Mouse (Mus musculus): ENCODE data around the gene Plekha4. TPM values are rescaled to one million over a fixed set of nuclear protein-coding genes. Genes with fewer than 3 reads are reported as not detected.
"Not testable (repeated sequence)": the region's sequence is repeated elsewhere in the genome, so short reads cannot be mapped to it uniquely, and the experiment has no call there.

The Plekha4 gene
- polyA plus RNA-seq, 1 experiment from 2014 or later = 0.50 TPM

- Histone ChIP-seq H3K4me1 (peaks cover 33% of the 10 kb centered on the region), H3K4me3 (peak overlapping the region; percentile 75), H3K9ac (peak overlapping the region; percentile 83), H3K36me3 (ENCODE audit: poor library complexity, severe bottlenecking) (peaks cover 3% of the 10 kb centered on the region; the same call in 1 of the 2 replicates), H3K27ac (no peak overlapping the region), H3K27me3 (no peaks in the 10 kb centered on the region), H3K4me2 (peak overlapping the region; percentile 83), H3K9me3 (replicated peaks) (no peaks in the 10 kb centered on the region)
- 39% methylated on average over 12 of the region's 12 CpGs for WGBS
- no peak for ATAC-seq
Observed at GRCm38 (mm10) chr7:45524841-45525621, 1.1 kb upstream of the Plekha4 start.

GRCm38 (mm10) chr7:45526474-45527120 lies 467 bp downstream of the Plekha4 start:
- Histone ChIP-seq H3K27me3 (no peaks in the 10 kb centered on the region), H3K9me3 (replicated peaks) (no peaks in the 10 kb centered on the region), H3K9ac (peak overlapping the region; percentile 83), H3K36me3 (ENCODE audit: poor library complexity, severe bottlenecking) (peaks cover 3% of the 10 kb centered on the region; the same call in 1 of the 2 replicates), H3K27ac (peak overlapping the region; percentile 37; the same call in 1 of the 2 replicates), H3K4me3 (peak overlapping the region; percentile 75), H3K4me1 (peaks cover 30% of the 10 kb centered on the region), H3K4me2 (peak overlapping the region; percentile 83)
- WGBS = 24% methylated on average over 7 of the region's 7 CpGs
- no peak for ATAC-seq

- H3K4me2 ChIP-seq; H3K4me3 ChIP-seq; H3K27me3 ChIP-seq; H3K36me3 ChIP-seq (ENCODE audit: poor library complexity, severe bottlenecking); H3K9ac ChIP-seq; H3K9me3 ChIP-seq (replicated peaks); H3K27ac ChIP-seq; ATAC-seq: not testable (repeated sequence)
- peaks cover 29% of the 10 kb centered on the region for H3K4me1 ChIP-seq
- WGBS = 91% methylated on average over 6 of the region's 6 CpGs
Observed at GRCm38 (mm10) chr7:45527169-45527568, 1.0 kb downstream of the Plekha4 start.

GRCm38 (mm10) chr7:45529461-45529860 lies 3.3 kb downstream of the Plekha4 start:
- Histone ChIP-seq H3K4me2 (no peak overlapping the region), H3K27me3 (no peaks in the 10 kb centered on the region), H3K4me3 (no peak overlapping the region), H3K27ac (no peak overlapping the region), H3K9ac (no peak overlapping the region), H3K36me3 (ENCODE audit: poor library complexity, severe bottlenecking) (peaks cover 1% of the 10 kb centered on the region; the same call in 1 of the 2 replicates), H3K4me1 (peaks cover 14% of the 10 kb centered on the region), H3K9me3 (replicated peaks) (no peaks in the 10 kb centered on the region)
- WGBS = 21% methylated on average over 6 of the region's 6 CpGs
- ATAC-seq = no peak

- Histone ChIP-seq H3K9me3 (replicated peaks) (no peaks in the 10 kb centered on the region), H3K36me3 (ENCODE audit: poor library complexity, severe bottlenecking) (no peaks in the 10 kb centered on the region), H3K27ac (no peak overlapping the region), H3K9ac (no peak overlapping the region), H3K4me3 (no peak overlapping the region), H3K4me2 (no peak overlapping the region), H3K27me3 (no peaks in the 10 kb centered on the region), H3K4me1 (peaks cover 2% of the 10 kb centered on the region)
- WGBS = 79% methylated on average over 2 of the region's 2 CpGs
- no peak for ATAC-seq
Observed at GRCm38 (mm10) chr7:45530643-45531042, 4.5 kb downstream of the Plekha4 start.

GRCm38 (mm10) chr7:45535676-45536075 lies 9.5 kb downstream of the Plekha4 start:
- no peak for ATAC-seq
- H3K36me3 ChIP-seq (ENCODE audit: poor library complexity, severe bottlenecking) = no peaks in the 10 kb centered on the region
- 89% methylated on average over 1 of the region's 1 CpGs for WGBS

GRCm38 (mm10) chr7:45537602-45538001 lies 11.5 kb downstream of the Plekha4 start:
- peak overlapping the region; percentile 71 for H3K4me2 ChIP-seq
- no peaks in the 10 kb centered on the region for H3K9me3 ChIP-seq (replicated peaks)
- no peak for ATAC-seq
- H3K4me3 ChIP-seq = peak overlapping the region; percentile 58
- no peak overlapping the region for H3K27ac ChIP-seq
- peak overlapping the region; percentile 74 for H3K9ac ChIP-seq
- peaks cover 9% of the 10 kb centered on the region for H3K4me1 ChIP-seq
- no peaks in the 10 kb centered on the region for H3K36me3 ChIP-seq (ENCODE audit: poor library complexity, severe bottlenecking)
- no peaks in the 10 kb centered on the region for H3K27me3 ChIP-seq
- 78% methylated on average over 10 of the region's 10 CpGs for WGBS

More at GRCm38 (mm10) chr7:45535676-45536075, 9.5 kb downstream of the Plekha4 start:
- Histone ChIP-seq H3K27ac (no peak overlapping the region), H3K4me2 (no peak overlapping the region), H3K4me1 (peaks cover 9% of the 10 kb centered on the region), H3K9me3 (replicated peaks) (no peaks in the 10 kb centered on the region), H3K9ac (no peak overlapping the region), H3K4me3 (no peak overlapping the region), H3K27me3 (no peaks in the 10 kb centered on the region)

GRCm38 (mm10) chr7:45538163-45539041 lies 12.3 kb downstream of the Plekha4 start:
- ATAC-seq = peak; percentile 90
- Histone ChIP-seq H3K9me3 (replicated peaks) (no peaks in the 10 kb centered on the region), H3K36me3 (ENCODE audit: poor library complexity, severe bottlenecking) (no peaks in the 10 kb centered on the region), H3K4me3 (peak overlapping the region; percentile 58), H3K9ac (peak overlapping the region; percentile 74), H3K27ac (no peak overlapping the region), H3K4me2 (peak overlapping the region; percentile 71), H3K4me1 (peaks cover 9% of the 10 kb centered on the region), H3K27me3 (no peaks in the 10 kb centered on the region)
- 1% methylated on average over 29 of the region's 29 CpGs for WGBS

GRCm38 (mm10) chr7:45539095-45539494 lies 13.0 kb downstream of the Plekha4 start:
- ATAC-seq = no peak; the same call in 1 of the 2 replicates
- WGBS = 82% methylated on average over 3 of the region's 3 CpGs
- no peak overlapping the region for H3K4me2 ChIP-seq
- H3K9ac ChIP-seq = no peak overlapping the region
- no peaks in the 10 kb centered on the region for H3K9me3 ChIP-seq (replicated peaks)
- no peak overlapping the region for H3K27ac ChIP-seq
- H3K4me3 ChIP-seq = no peak overlapping the region
- H3K4me1 ChIP-seq = peaks cover 9% of the 10 kb centered on the region
- no peaks in the 10 kb centered on the region for H3K36me3 ChIP-seq (ENCODE audit: poor library complexity, severe bottlenecking)
- H3K27me3 ChIP-seq = no peaks in the 10 kb centered on the region

GRCm38 (mm10) chr7:45540213-45540612 lies 14.1 kb downstream of the Plekha4 start:
- Histone ChIP-seq H3K4me2 (no peak overlapping the region), H3K27me3 (no peaks in the 10 kb centered on the region), H3K9ac (no peak overlapping the region), H3K36me3 (ENCODE audit: poor library complexity, severe bottlenecking) (no peaks in the 10 kb centered on the region), H3K27ac (no peak overlapping the region), H3K9me3 (replicated peaks) (peaks cover 4% of the 10 kb centered on the region; the same call in 1 of the 2 replicates), H3K4me3 (no peak overlapping the region), H3K4me1 (peaks cover 9% of the 10 kb centered on the region)
- WGBS = 78% methylated on average over 2 of the region's 2 CpGs
- no peak for ATAC-seq

- no peak overlapping the region for H3K27ac ChIP-seq
- no peaks in the 10 kb centered on the region for H3K36me3 ChIP-seq (ENCODE audit: poor library complexity, severe bottlenecking)
- H3K4me3 ChIP-seq = no peak overlapping the region
- WGBS = 93% methylated on average over 1 of the region's 1 CpGs
- ATAC-seq = no peak
- no peak overlapping the region for H3K9ac ChIP-seq
- H3K27me3 ChIP-seq = no peaks in the 10 kb centered on the region
- no peaks in the 10 kb centered on the region for H3K4me1 ChIP-seq
- no peak overlapping the region for H3K4me2 ChIP-seq
- peaks cover 4% of the 10 kb centered on the region; the same call in 1 of the 2 replicates for H3K9me3 ChIP-seq (replicated peaks)
Observed at GRCm38 (mm10) chr7:45544525-45544924, 18.4 kb downstream of the Plekha4 start.

All from forebrain, embryonic 13.5 days (tissue).